Mouse (Mus musculus) intestine, embryonic 14.5 days (tissue): ENCODE results near the gene Prn. TPM values are rescaled to one million over a fixed set of nuclear protein-coding genes. Genes with fewer than 3 reads are reported as not detected.

Experiments
- ATAC-seq: fragments of 200-750 bp; cut with Nextera tagmentation; replicated peaks from 2 replicates; pipeline ENCODE4 v1.8.0; 2017; ENCODE audit warnings: low read depth, moderate number of reproducible peaks, moderate TSS enrichment, moderate library complexity; ENCODE audit not compliant: low FRiP score, low TSS enrichment
- DNase-seq: peaks from one replicate; pipeline ENCODE4 v3.0.0-alpha.2; 2018; ENCODE audit warnings: low spot score
- H3K27ac ChIP-seq: fragments of 300-500 bp; sonication (generic); 2 replicates; pipeline ENCODE4 v1.5.1; 2014; ENCODE audit warnings: low read depth, mild to moderate bottlenecking, control low read depth
- H3K27me3 ChIP-seq: fragments of 300-500 bp; sonication (generic); replicated peaks from 2 replicates; pipeline ENCODE4 v1.6.1; 2014; ENCODE audit warnings: low read length, control low read depth; ENCODE audit not compliant: control insufficient read depth, insufficient read depth
- H3K36me3 ChIP-seq: fragments of 300-500 bp; sonication (generic); 2 replicates; pipeline ENCODE4 v1.6.1; 2014; ENCODE audit warnings: low read length, control low read depth; ENCODE audit not compliant: control insufficient read depth, insufficient read depth
- H3K4me1 ChIP-seq: fragments of 300-500 bp; sonication (generic); replicated peaks from 2 replicates; pipeline ENCODE4 v1.6.1; 2014; ENCODE audit warnings: low read length, control low read depth, mixed read lengths; ENCODE audit not compliant: control insufficient read depth, insufficient read depth
- H3K4me2 ChIP-seq: fragments of 300-500 bp; sonication (generic); 2 replicates; pipeline ENCODE4 v1.6.1; 2014; ENCODE audit warnings: low read length
- H3K4me3 ChIP-seq: fragments of 300-500 bp; sonication (generic); 2 replicates; pipeline ENCODE4 v1.5.1; 2014; ENCODE audit warnings: low read depth, low read length, control low read depth, mixed read lengths
- H3K9ac ChIP-seq: fragments of 300-500 bp; sonication (generic); 2 replicates; pipeline ENCODE4 v1.6.1; 2014; ENCODE audit warnings: mild to moderate bottlenecking, low read length
- H3K9me3 ChIP-seq: fragments of 300-500 bp; sonication (generic); 2 replicates; pipeline ENCODE4 v1.6.1; 2016; ENCODE audit warnings: low read length, control low read depth; ENCODE audit not compliant: control insufficient read depth
- WGBS: fragments of 180-500 bp; shearing (Covaris S2); extraction: QIAGEN DNeasy Blood & Tissue Kit; methylation state at CpG from one replicate; pipeline ENCODE4 v1.1.7; 2014; 5-methylcytosine and 5-hydroxymethylcytosine counted together
- polyA plus RNA-seq: library from polyadenylated mRNA; unstranded; fragments of >200 nt; fragmentation: Nextera tagmentation; extraction: Ambion mirVana; gene quantifications from 2 replicates; pipeline ENCODE4 v1.2.1, GENCODE M21; 2014

The Prn gene
- polyA plus RNA-seq, 1 experiment from 2014 or later, result not detected

DNA sequence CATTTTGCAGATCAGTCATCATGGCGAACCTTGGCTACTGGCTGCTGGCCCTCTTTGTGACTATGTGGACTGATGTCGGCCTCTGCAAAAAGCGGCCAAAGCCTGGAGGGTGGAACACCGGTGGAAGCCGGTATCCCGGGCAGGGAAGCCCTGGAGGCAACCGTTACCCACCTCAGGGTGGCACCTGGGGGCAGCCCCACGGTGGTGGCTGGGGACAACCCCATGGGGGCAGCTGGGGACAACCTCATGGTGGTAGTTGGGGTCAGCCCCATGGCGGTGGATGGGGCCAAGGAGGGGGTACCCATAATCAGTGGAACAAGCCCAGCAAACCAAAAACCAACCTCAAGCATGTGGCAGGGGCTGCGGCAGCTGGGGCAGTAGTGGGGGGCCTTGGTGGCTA lies 26.7 kb downstream of the Prn start:
- 91% methylated on average over 10 of the region's 10 CpGs for WGBS
- Histone ChIP-seq H3K4me2 (no peak overlapping the region), H3K27ac (no peak overlapping the region), H3K4me3 (no peak overlapping the region), H3K9me3 (no peaks in the 10 kb centered on the region), H3K4me1 (peaks cover 7% of the 10 kb centered on the region; the same call in 1 of the 2 replicates), H3K27me3 (no peaks in the 10 kb centered on the region), H3K36me3 (peaks cover 11% of the 10 kb centered on the region; the same call in 1 of the 2 replicates), H3K9ac (no peak overlapping the region)
- ATAC-seq (no peak), DNase-seq (no peak)

DNA sequence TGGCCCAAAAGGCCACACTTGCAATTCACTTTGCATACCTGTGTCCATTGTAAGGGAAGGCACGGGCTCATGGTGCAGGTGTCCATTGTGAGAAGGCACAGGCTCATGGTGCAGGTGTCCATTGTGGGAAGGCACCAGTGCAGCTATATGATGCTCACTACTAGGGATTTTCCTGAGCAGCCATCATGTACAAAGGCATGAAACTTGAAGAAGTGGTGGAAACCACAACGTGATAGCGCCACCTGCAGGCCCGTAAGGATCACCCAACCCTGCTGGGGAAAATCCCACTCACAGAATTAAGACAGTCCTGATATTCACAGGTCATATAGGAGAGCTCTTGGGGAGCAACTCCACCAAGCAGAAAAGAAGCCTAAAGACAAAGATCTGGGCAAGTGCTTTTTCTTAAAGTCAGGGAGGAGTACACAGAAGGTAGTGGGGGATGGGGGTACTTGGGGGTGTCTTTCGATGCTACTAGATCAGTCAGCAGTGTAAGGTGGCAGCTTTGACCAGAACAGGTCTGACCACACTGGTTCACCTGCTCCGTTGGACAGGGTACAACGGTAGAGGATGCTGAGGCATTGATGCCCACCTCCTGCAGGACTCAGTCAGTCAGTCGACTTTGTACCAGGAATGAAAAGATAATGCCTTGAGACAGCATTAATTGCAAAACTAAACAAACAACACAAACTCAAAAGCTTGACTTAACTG lies 29.8 kb downstream of the Prn start:
- Histone ChIP-seq H3K9me3 (no peaks in the 10 kb centered on the region), H3K9ac (no peak overlapping the region), H3K27ac (no peak overlapping the region), H3K36me3 (peaks cover 11% of the 10 kb centered on the region; the same call in 1 of the 2 replicates), H3K4me1 (no peaks in the 10 kb centered on the region), H3K4me3 (no peak overlapping the region), H3K27me3 (no peaks in the 10 kb centered on the region), H3K4me2 (no peak overlapping the region)
- WGBS, result 42% methylated on average over 8 of the region's 8 CpGs
- DNase-seq, result no peak
- peak; percentile 3; the same call in 1 of the 2 replicates for ATAC-seq

DNA sequence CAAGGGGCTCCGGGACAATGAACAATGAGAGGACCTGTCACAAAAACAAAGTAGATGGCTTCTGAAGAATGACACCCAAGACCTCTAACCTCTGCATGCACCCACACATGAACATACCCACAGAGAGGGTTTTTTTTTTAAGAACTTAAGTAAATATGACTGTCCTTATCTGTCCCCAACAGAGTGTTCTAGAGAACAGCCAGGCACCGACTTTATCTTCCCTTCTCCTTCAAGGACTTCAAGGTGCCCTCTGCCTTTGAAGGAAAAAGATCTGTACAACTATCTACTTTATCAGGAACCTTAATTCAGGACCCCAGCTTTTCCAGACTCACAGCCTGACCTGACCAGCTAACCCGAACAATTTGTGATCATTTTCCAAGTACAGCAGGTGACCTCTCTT lies 30.7 kb downstream of the Prn start:
- ATAC-seq (no peak), DNase-seq (no peak)
- Histone ChIP-seq H3K36me3 (peaks cover 11% of the 10 kb centered on the region; the same call in 1 of the 2 replicates), H3K4me2 (no peak overlapping the region), H3K9me3 (no peaks in the 10 kb centered on the region), H3K4me3 (no peak overlapping the region), H3K27ac (no peak overlapping the region), H3K9ac (no peak overlapping the region), H3K4me1 (no peaks in the 10 kb centered on the region), H3K27me3 (no peaks in the 10 kb centered on the region)
- 79% methylated on average over 3 of the region's 3 CpGs for WGBS

DNA sequence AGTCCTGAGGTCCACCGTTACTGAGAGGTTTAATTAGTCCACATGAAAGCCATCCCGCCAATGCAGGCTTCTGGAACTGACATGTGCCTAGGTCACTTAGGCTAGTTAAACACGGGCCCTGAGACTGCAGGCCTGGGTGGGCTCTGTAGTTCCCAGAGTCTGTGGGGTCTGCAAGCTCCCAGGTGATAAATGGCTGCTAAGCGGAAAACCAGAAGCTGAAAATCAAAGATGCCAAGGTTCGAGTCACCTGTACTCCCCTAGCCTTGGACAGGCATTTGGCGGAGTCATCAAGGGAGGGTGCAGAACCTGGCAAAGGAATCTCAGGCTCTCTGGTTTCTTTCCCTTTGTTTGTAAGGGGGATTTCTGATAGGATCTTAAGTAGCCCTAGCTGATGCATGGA lies 31.7 kb downstream of the Prn start:
- Histone ChIP-seq H3K4me2 (no peak overlapping the region), H3K36me3 (peaks cover 9% of the 10 kb centered on the region; the same call in 1 of the 2 replicates), H3K4me3 (no peak overlapping the region), H3K27me3 (no peaks in the 10 kb centered on the region), H3K9me3 (no peaks in the 10 kb centered on the region), H3K9ac (no peak overlapping the region), H3K4me1 (no peaks in the 10 kb centered on the region), H3K27ac (no peak overlapping the region)
- ATAC-seq (no peak), DNase-seq (no peak)
- 81% methylated on average over 6 of the region's 6 CpGs for WGBS

DNA sequence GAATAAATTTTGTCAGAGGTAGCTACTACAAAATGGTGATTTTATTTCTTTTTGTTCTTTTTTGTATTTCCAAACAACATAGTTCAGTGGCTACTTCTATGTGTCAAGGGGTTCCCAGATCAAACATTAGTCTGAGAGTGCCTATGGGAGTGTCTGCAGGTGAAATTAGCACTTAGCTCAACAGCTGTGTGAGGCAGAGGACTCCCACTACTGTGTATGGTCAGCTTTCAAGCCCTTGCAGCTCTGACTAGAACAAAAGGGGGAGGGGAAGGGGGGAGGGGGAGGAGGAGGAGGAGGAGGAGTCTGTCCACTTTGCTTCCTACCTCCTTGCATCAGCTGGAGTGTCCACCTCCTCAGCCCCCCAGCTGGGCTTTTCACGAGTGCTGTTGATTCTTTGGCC lies 34.6 kb downstream of the Prn start:
- ATAC-seq, result no peak
- H3K9ac ChIP-seq, result no peak overlapping the region
- no peak overlapping the region for H3K4me3 ChIP-seq
- WGBS, result 27% methylated on average over 1 of the region's 1 CpGs
- H3K27ac ChIP-seq, result no peak overlapping the region
- no peak overlapping the region for H3K4me2 ChIP-seq
- no peaks in the 10 kb centered on the region for H3K9me3 ChIP-seq
- H3K27me3 ChIP-seq, result no peaks in the 10 kb centered on the region
- no peak for DNase-seq
- H3K4me1 ChIP-seq, result 0 out of 2 replicates have a peak, but pooled peaks cover 3% of the 10 kb centered on the region
- H3K36me3 ChIP-seq, result no peaks in the 10 kb centered on the region

DNA sequence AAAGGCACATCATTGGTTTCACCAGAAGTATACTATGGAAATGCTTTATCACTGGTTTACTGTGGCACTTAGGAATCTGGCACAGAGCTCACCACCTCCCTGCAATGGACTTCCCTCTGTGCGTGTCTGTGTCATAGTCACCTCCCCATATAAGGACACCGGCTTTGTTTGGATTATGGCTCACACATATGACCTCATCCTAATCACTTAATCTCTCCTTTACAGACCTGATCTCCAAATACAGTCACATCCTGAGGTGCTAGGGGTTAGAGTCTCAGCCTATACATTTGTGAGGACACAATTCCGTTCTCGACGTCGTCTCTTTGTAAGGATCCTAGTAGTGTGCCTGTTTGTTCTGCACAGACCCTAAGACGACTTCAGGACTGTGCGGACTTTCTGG lies 35.5 kb downstream of the Prn start:
- H3K36me3 ChIP-seq, result no peaks in the 10 kb centered on the region

DNA sequence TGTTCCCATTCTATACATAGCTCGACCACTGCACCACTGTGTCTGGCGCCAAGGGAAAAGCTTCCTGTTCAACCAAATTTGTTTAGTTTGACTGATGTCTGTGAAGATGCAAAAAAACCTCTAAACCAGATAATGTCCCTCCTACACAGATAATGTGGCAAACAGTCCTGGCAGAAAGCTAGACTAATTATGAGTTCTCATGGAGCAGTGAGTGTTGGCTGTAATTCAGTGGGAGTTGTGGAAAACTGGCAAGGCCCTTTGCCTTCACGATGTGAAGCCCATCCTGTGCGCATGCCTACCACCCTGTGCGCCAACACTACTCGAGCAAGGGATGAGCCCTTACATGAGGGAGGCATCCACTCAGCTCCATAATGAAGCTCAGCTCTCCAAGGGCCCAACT lies 36.0 kb downstream of the Prn start:
- Histone ChIP-seq H3K4me2 (no peak overlapping the region), H3K27ac (no peak overlapping the region), H3K9me3 (no peaks in the 10 kb centered on the region), H3K9ac (no peak overlapping the region), H3K27me3 (0 out of 2 replicates have a peak, but pooled peaks cover 4% of the 10 kb centered on the region), H3K36me3 (no peaks in the 10 kb centered on the region), H3K4me1 (0 out of 2 replicates have a peak, but pooled peaks cover 3% of the 10 kb centered on the region), H3K4me3 (no peak overlapping the region)
- no peak for DNase-seq
- ATAC-seq, result no peak
- 79% methylated on average over 6 of the region's 6 CpGs for WGBS

More for the DNA sequence above, 35.5 kb downstream of the Prn start:
- DNase-seq (no peak), ATAC-seq (no peak)
- Histone ChIP-seq H3K4me3 (no peak overlapping the region), H3K4me1 (0 out of 2 replicates have a peak, but pooled peaks cover 3% of the 10 kb centered on the region), H3K27ac (no peak overlapping the region), H3K27me3 (0 out of 2 replicates have a peak, but pooled peaks cover 2% of the 10 kb centered on the region), H3K4me2 (no peak overlapping the region), H3K9me3 (no peaks in the 10 kb centered on the region), H3K9ac (no peak overlapping the region)
- 72% methylated on average over 8 of the region's 8 CpGs for WGBS

DNA sequence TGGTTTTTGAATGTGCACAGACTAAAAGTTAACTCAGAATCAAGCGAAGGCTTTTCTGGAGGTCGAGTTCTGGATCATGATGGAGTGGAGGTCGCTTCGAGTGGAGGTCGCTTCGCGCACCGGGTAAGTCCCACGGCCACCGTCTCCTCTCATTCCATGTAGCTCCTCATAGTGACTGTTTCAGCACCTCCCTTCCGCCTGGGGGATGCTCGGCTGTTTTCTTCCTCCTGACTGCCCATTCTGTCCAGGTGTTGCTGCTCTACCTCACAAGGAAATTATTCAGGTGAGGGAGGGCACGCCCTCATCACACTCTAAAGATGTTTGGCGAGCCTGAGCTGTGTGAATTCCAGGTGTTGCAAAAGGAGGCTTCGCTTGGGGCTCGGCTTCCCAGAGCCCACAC lies 36.6 kb downstream of the Prn start:
- Histone ChIP-seq H3K4me1 (0 out of 2 replicates have a peak, but pooled peaks cover 3% of the 10 kb centered on the region), H3K9me3 (no peaks in the 10 kb centered on the region), H3K9ac (no peak overlapping the region), H3K4me2 (no peak overlapping the region), H3K36me3 (no peaks in the 10 kb centered on the region), H3K27me3 (peaks cover 6% of the 10 kb centered on the region; the same call in 1 of the 2 replicates), H3K4me3 (no peak overlapping the region), H3K27ac (no peak overlapping the region)
- ATAC-seq, result no peak
- no peak for DNase-seq
- WGBS, result 88% methylated on average over 16 of the region's 16 CpGs

DNA sequence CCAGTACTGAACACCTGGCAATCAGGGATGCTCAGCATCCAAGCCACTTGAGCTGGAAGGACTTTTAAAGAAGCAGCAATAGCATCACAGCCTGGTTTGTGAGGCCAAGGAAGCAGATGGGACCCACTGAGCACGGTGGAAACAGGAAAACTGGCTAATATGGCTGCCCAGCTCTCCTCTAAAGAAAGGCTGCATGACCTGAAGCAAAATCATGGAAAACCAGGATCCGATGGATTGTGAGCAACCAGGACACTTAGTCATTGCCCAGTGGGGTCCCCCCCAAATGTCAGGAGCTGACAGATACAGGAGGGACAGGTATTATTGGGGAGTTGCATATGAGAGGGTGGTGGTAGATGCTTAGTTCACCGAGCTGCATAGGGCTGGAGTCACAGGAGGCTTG lies 38.4 kb downstream of the Prn start:
- Histone ChIP-seq H3K9me3 (no peaks in the 10 kb centered on the region), H3K4me2 (no peak overlapping the region), H3K27ac (no peak overlapping the region), H3K27me3 (peaks cover 24% of the 10 kb centered on the region), H3K4me1 (0 out of 2 replicates have a peak, but pooled peaks cover 7% of the 10 kb centered on the region), H3K36me3 (no peaks in the 10 kb centered on the region), H3K9ac (no peak overlapping the region), H3K4me3 (no peak overlapping the region)
- WGBS, result 74% methylated on average over 3 of the region's 3 CpGs
- ATAC-seq (no peak), DNase-seq (no peak)
